Mouse (Mus musculus) forebrain, embryonic 13.5 days (tissue): ENCODE results near the gene Tmem237. TPM values are rescaled to one million over a fixed set of nuclear protein-coding genes. Genes with fewer than 3 reads are reported as not detected.

Experiments
- ATAC-seq: fragments of 200-750 bp; cut with Nextera tagmentation; 2 replicates; pipeline ENCODE4 v1.8.0; 2017
- H3K27ac ChIP-seq: fragments of 300-500 bp; sonication (generic); 2 replicates; pipeline ENCODE4 v1.5.1; 2015; ENCODE audit warnings: inconsistent platforms, mild to moderate bottlenecking, moderate library complexity
- H3K27me3 ChIP-seq: fragments of 300-500 bp; sonication (generic); 2 replicates; pipeline ENCODE4 v1.6.1; 2015; ENCODE audit warnings: mild to moderate bottlenecking, inconsistent platforms
- H3K36me3 ChIP-seq: fragments of 300-500 bp; sonication (generic); 2 replicates; pipeline ENCODE4 v1.6.1; 2015; ENCODE audit warnings: mild to moderate bottlenecking, inconsistent platforms; ENCODE audit not compliant: poor library complexity, severe bottlenecking
- H3K4me1 ChIP-seq: fragments of 300-500 bp; sonication (generic); 2 replicates; pipeline ENCODE4 v1.6.1; 2015; ENCODE audit warnings: inconsistent platforms
- H3K4me2 ChIP-seq: fragments of 300-500 bp; sonication (generic); 2 replicates; pipeline ENCODE4 v1.6.1; 2015; ENCODE audit warnings: inconsistent platforms, mild to moderate bottlenecking, moderate library complexity
- H3K4me3 ChIP-seq: fragments of 300-500 bp; sonication (generic); 2 replicates; pipeline ENCODE4 v1.5.1; 2015; ENCODE audit warnings: mild to moderate bottlenecking, inconsistent platforms
- H3K9ac ChIP-seq: fragments of 300-500 bp; sonication (generic); 2 replicates; pipeline ENCODE4 v1.6.1; 2015; ENCODE audit warnings: mild to moderate bottlenecking, inconsistent platforms
- H3K9me3 ChIP-seq: fragments of 300-500 bp; sonication (generic); replicated peaks from 2 replicates; pipeline ENCODE4 v1.6.1; 2016; ENCODE audit warnings: inconsistent platforms
- WGBS: fragments of 180-500 bp; shearing (Covaris S2); methylation state at CpG from one replicate; pipeline ENCODE4 v1.1.7; 2015; 5-methylcytosine and 5-hydroxymethylcytosine counted together
- polyA plus RNA-seq: library from polyadenylated mRNA; unstranded; fragments of >200 nt; fragmentation: Nextera tagmentation; extraction: Ambion mirVana; gene quantifications from 2 replicates; pipeline ENCODE4 v1.2.1, GENCODE M21; 2015

The Tmem237 gene
- polyA plus RNA-seq, 1 experiment from 2014 or later: 53.3 TPM

DNA sequence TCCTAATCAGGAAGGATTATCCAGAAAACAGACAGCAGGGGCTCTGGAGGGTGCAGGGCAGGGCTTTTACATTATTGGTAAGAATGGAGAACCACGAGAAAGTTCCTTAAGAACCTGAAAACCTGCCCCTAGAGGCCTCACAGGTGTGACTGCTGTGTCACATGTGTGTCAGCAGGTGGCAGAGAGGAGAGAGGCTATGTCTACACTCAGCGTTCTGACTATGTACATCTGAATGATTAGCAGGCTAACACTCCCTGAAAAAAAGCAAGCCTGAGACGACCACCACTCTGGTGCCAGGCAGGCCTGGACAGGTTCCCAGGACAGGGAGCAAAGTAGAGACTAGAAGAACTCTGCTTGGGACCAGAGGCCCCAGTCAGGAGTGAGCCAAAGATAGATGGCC is 49.3 kb downstream of the Tmem237 start:
- WGBS: 24% methylated on average over 3 of the region's 3 CpGs
- H3K9ac ChIP-seq: no peak overlapping the region
- no peaks in the 10 kb centered on the region for H3K9me3 ChIP-seq
- H3K4me3 ChIP-seq: no peak overlapping the region
- H3K4me2 ChIP-seq: no peak overlapping the region
- H3K27ac ChIP-seq: no peak overlapping the region
- no peak for ATAC-seq
- H3K4me1 ChIP-seq: no peaks in the 10 kb centered on the region
- H3K27me3 ChIP-seq: no peaks in the 10 kb centered on the region
- no peaks in the 10 kb centered on the region for H3K36me3 ChIP-seq

DNA sequence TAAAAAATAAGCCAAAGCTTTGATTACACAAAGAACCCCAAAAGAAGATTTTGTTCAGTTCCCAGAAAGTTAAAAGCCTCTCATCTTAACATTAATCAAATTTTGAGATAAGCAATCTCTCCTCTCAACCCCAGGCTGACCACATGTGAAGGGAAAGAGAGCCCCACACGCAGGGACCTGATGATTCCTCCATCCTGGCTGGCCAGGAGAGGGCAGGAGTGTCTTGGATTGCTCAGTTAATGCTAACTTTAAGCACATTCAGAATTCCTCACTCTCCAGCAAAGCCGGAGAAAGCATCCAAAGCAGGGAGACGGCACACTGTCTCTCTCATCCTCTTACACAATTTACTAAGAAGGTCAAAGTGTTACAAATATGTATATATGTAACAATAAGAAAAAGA is 52.2 kb downstream of the Tmem237 start:
- H3K4me2 ChIP-seq: no peak overlapping the region
- no peak overlapping the region for H3K4me3 ChIP-seq
- H3K27me3 ChIP-seq: no peaks in the 10 kb centered on the region
- no peaks in the 10 kb centered on the region for H3K4me1 ChIP-seq
- H3K9me3 ChIP-seq: no peaks in the 10 kb centered on the region
- 16% methylated on average over 3 of the region's 3 CpGs for WGBS
- no peak for ATAC-seq
- H3K9ac ChIP-seq: no peak overlapping the region
- H3K27ac ChIP-seq: no peak overlapping the region
- no peaks in the 10 kb centered on the region for H3K36me3 ChIP-seq

DNA sequence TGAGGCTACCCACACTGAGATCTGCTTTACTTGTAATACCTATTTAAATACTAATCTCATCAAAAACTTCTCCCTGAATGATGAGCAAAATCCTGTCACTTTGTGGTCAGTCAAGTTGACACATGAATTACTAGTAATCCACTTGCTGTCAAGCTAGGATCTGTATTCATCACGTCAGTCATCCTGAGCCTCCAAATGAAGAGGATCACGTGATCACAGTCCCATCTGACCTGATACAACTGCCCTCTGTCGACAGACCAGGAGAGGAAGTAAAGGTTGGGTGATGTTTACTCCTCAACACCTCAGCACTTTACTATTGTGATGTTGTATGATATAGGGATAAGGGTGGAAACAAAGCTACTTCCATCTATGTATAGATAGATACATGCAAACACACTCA is 56.5 kb downstream of the Tmem237 start:
- no peak overlapping the region for H3K4me3 ChIP-seq
- H3K27ac ChIP-seq: no peak overlapping the region
- no peak overlapping the region for H3K9ac ChIP-seq
- no peaks in the 10 kb centered on the region for H3K36me3 ChIP-seq
- no peak for ATAC-seq
- H3K27me3 ChIP-seq: no peaks in the 10 kb centered on the region
- no peak overlapping the region for H3K4me2 ChIP-seq
- H3K9me3 ChIP-seq: no peaks in the 10 kb centered on the region
- 55% methylated on average over 3 of the region's 3 CpGs for WGBS
- no peaks in the 10 kb centered on the region for H3K4me1 ChIP-seq

DNA sequence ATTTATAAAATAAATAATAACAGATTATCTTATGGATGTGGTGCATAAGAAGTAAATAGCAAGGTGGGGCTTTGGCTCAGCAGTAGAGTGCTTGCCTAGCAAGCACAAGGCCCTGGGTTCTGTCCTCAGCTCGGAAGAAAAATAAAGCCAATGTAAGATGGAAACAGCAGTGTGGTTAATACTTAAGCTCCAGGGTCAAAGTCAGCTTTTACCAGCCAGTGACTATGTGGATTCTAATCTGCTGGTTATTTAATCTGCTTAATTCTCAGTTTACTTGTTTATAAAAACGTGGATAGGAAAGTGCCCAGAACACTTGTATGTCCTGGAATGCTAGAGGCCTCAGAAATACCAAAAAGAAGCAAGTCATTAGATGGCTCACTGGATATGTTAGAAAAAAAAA is 63.3 kb downstream of the Tmem237 start:
- Histone ChIP-seq H3K27me3 (no peaks in the 10 kb centered on the region), H3K27ac (no peak overlapping the region), H3K9ac (no peak overlapping the region), H3K4me1 (no peaks in the 10 kb centered on the region), H3K36me3 (no peaks in the 10 kb centered on the region), H3K4me2 (no peak overlapping the region), H3K4me3 (no peak overlapping the region), H3K9me3 (no peaks in the 10 kb centered on the region)
- no peak for ATAC-seq
- WGBS: 68% methylated on average over 2 of the region's 2 CpGs

DNA sequence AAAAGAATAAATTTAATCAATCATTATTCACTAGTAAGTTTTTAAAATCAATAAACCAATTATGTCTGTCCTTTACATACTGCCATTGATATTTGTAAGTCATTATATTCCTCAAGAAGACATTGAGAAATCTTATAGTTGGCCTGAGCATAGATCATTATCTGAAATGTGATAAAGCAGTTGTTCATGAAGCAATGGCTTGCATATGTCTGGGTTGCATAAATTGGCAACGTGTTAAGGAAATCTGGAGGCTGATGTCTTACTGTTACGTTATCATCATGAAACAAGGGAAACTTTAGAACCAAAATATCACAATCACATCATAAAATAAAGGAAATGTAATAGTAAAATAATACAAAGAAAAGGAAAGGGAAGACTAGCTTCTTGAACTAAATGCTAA is 68.9 kb downstream of the Tmem237 start:
- no peaks in the 10 kb centered on the region for H3K36me3 ChIP-seq
- no peak for ATAC-seq
- H3K4me1 ChIP-seq: no peaks in the 10 kb centered on the region
- H3K27ac ChIP-seq: no peak overlapping the region
- H3K4me3 ChIP-seq: no peak overlapping the region
- no peaks in the 10 kb centered on the region for H3K27me3 ChIP-seq
- no peak overlapping the region for H3K4me2 ChIP-seq
- WGBS: 78% methylated on average over 2 of the region's 2 CpGs
- no peaks in the 10 kb centered on the region for H3K9me3 ChIP-seq
- no peak overlapping the region for H3K9ac ChIP-seq

Other genes starting within 250 kb of the Tmem237 start
- 15.6 and 17.1 TPM in 2 replicates for gene Trak2, start 147.0 kb downstream of the Tmem237 start, polyA plus RNA-seq
- 62.7 and 63.0 TPM in 2 replicates for gene Stradb, start 146.9 kb downstream of the Tmem237 start, polyA plus RNA-seq
- gene C2cd6, start 25.5 kb downstream of the Tmem237 start, polyA plus RNA-seq: not detected in 2 replicates
- 0.27 and 0.40 TPM in 2 replicates for gene Mpp4, start 43.0 kb upstream of the Tmem237 start, polyA plus RNA-seq
- 13.2 and 15.9 TPM in 2 replicates for gene Als2, start 116.8 kb upstream of the Tmem237 start, polyA plus RNA-seq
- gene Cdk15, start 136.5 kb upstream of the Tmem237 start, polyA plus RNA-seq: 0.11 and 0.39 TPM in 2 replicates